Mouse (Mus musculus) embryo, embryonic 10 days (tissue): Measurements from ENCODE around the gene Fam193b.
"Not testable (repeated sequence)": the region's sequence is repeated elsewhere in the genome, so short reads cannot be mapped to it uniquely, and the experiment has no call there.

Source experiments
- DNase-seq: peaks from one replicate; pipeline ENCODE4 v3.0.0-alpha.2; 2015; ENCODE audit warnings: low spot score

Gene Fam193b

GRCm38 (mm10) chr13:55571977-55572376 is 1.1 kb upstream of the Fam193b start:
- no peak for DNase-seq

- peak; percentile 21 for DNase-seq
These were observed 490 bp downstream of the Fam193b start for GRCm38 (mm10) chr13:55570286-55570973.

GRCm38 (mm10) chr13:55569726-55570285 is 1.1 kb downstream of the Fam193b start:
- DNase-seq: peak; percentile 53

GRCm38 (mm10) chr13:55568524-55568923 is 2.4 kb downstream of the Fam193b start:
- DNase-seq: not testable (repeated sequence)

GRCm38 (mm10) chr13:55567949-55568348 is 3.0 kb downstream of the Fam193b start:
- no peak for DNase-seq

GRCm38 (mm10) chr13:55567001-55567400 is 3.9 kb downstream of the Fam193b start:
- DNase-seq: no peak

- DNase-seq: no peak
These were observed 7.5 kb downstream of the Fam193b start for GRCm38 (mm10) chr13:55563266-55563879.

- no peak for DNase-seq
These were observed 13.4 kb downstream of the Fam193b start for GRCm38 (mm10) chr13:55557499-55557898.

GRCm38 (mm10) chr13:55555921-55556320 is 15.0 kb downstream of the Fam193b start:
- no peak for DNase-seq

- DNase-seq: no peak
These were observed 21.9 kb downstream of the Fam193b start for GRCm38 (mm10) chr13:55549061-55549460.

- no peak for DNase-seq
These were observed 22.5 kb downstream of the Fam193b start for GRCm38 (mm10) chr13:55548426-55548825.

GRCm38 (mm10) chr13:55547916-55548315 is 23.0 kb downstream of the Fam193b start:
- DNase-seq: no peak

GRCm38 (mm10) chr13:55544792-55545191 is 26.1 kb downstream of the Fam193b start:
- no peak for DNase-seq

- DNase-seq: no peak
These were observed 27.5 kb downstream of the Fam193b start for GRCm38 (mm10) chr13:55543447-55543846.

- no peak for DNase-seq
These were observed 28.0 kb downstream of the Fam193b start for GRCm38 (mm10) chr13:55542891-55543290.

GRCm38 (mm10) chr13:55540933-55541332 is 30.0 kb downstream of the Fam193b start:
- DNase-seq: no peak

- peak; percentile 100 for DNase-seq
These were observed 34.4 kb downstream of the Fam193b start, which contains the start of gene Ddx41 for GRCm38 (mm10) chr13:55536194-55537175. Gene Ddx41, minus strand, starts transcription at chr13:55536658.

GRCm38 (mm10) chr13:55535796-55536193 is 35.1 kb downstream of the Fam193b start:
- DNase-seq: no peak

GRCm38 (mm10) chr13:55535191-55535590 is 35.7 kb downstream of the Fam193b start:
- no peak for DNase-seq

GRCm38 (mm10) chr13:55529198-55529915 is 41.6 kb downstream of the Fam193b start, which contains the start of gene Dok3:
Gene Dok3, minus strand, starts transcription at chr13:55529296.
- no peak for DNase-seq
